Mouse (Mus musculus): Measurements from ENCODE around the gene Hnrnpr. TPM values are rescaled to one million over a fixed set of nuclear protein-coding genes. Genes with fewer than 3 reads are reported as not detected.

Hnrnpr gene
- 38.3 TPM for polyA plus RNA-seq (2014; fragmentation: Illumina TruSeq; extraction: RNeasy Lipid Tissue Mini Kit (QIAGEN cat#74804); ENCODE audit: insufficient read depth, low read depth, low replicate concordance)

DNA sequence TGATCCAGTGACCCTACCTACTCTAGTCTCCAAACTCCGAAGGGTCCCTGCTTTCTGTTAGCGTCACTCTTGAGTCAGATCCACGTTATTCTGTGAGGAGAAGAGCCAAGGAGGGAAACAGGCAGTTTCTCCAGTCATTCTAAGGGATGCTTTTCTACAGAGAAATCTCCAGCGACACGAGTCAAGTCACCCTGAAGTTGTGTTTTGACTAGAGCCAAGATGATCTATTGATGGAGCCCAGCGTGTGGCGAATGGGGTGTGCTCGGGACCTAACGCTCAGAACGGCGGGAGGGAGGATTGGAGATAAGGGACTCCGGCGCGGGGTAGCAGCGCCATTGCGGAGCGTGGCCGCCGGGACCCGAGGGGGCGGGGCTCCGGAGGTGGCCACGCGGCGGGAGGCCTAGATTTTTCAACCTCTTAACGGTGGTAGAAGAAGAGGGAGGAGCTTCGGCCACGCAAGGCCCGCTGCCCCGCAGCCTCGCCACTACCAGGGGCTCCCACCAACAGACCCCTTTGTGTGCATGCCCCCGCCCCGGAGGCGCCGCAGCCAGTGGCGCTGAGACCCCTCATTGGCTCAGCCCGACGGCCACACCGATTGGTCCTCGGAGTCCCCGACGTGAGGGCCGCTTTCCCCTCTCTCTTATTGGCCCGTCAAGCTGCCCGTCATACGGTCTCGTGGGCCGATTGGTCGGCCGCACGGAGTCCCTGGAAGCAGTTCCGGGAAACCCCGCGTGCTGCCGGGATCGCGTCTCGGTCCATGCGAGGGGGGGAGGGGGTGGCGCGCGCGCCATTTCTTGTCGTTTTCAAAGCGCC, at the start of gene Hnrnpr:
Hnrnpr (plus strand) TSS at position 714 of the 813 bp plus-strand sequence.

DNA sequence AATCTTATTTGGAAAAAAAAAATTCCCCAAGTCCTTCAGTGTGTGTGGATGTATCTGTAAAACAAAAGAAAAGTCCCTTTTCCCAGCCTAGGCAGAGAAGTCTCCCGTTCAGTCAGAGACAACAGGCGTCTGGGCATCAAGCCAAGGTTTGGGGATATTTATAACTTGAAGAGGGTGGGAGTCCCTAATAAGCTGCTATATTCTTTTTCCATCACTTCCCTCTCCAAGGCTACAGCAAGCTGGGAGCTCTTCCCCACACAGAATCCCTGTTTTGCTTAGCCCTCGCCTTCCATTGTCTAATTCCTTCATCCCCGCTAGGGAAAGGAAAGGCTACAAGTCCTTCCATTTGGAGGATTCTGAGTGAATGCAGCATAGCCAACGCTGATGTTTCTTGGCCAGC, 26.3 kb upstream of the Hnrnpr start, which contains the start of gene Zfp46:
Zfp46 (plus strand) TSS at position 229 of the 400 bp plus-strand sequence.

Other genes with a start within 250 kb of the Hnrnpr start
- gene Id3, start 167.4 kb upstream of the Hnrnpr start, polyA plus RNA-seq (2014; fragmentation: Illumina TruSeq; extraction: RNeasy Lipid Tissue Mini Kit (QIAGEN cat#74804); ENCODE audit: insufficient read depth, low read depth, low replicate concordance), result 258 TPM
- 9.4 TPM for gene E2f2, start 138.5 kb upstream of the Hnrnpr start, polyA plus RNA-seq (2014; fragmentation: Illumina TruSeq; extraction: RNeasy Lipid Tissue Mini Kit (QIAGEN cat#74804); ENCODE audit: insufficient read depth, low read depth, low replicate concordance)
- gene Asap3, start 104.6 kb upstream of the Hnrnpr start, polyA plus RNA-seq (2014; fragmentation: Illumina TruSeq; extraction: RNeasy Lipid Tissue Mini Kit (QIAGEN cat#74804); ENCODE audit: insufficient read depth, low read depth, low replicate concordance), result 3.5 TPM
- gene Tcea3, start 63.2 kb upstream of the Hnrnpr start, polyA plus RNA-seq (2014; fragmentation: Illumina TruSeq; extraction: RNeasy Lipid Tissue Mini Kit (QIAGEN cat#74804); ENCODE audit: insufficient read depth, low read depth, low replicate concordance), result 24.7 TPM
- gene Zfp46, start 26.3 kb upstream of the Hnrnpr start, polyA plus RNA-seq (2014; fragmentation: Illumina TruSeq; extraction: RNeasy Lipid Tissue Mini Kit (QIAGEN cat#74804); ENCODE audit: insufficient read depth, low read depth, low replicate concordance), result 6.5 TPM
- gene Htr1d, start 112.6 kb downstream of the Hnrnpr start, polyA plus RNA-seq (2014; fragmentation: Illumina TruSeq; extraction: RNeasy Lipid Tissue Mini Kit (QIAGEN cat#74804); ENCODE audit: insufficient read depth, low read depth, low replicate concordance), result not detected
- gene 6030445D17Rik, start 151.3 kb downstream of the Hnrnpr start, polyA plus RNA-seq (2014; fragmentation: Illumina TruSeq; extraction: RNeasy Lipid Tissue Mini Kit (QIAGEN cat#74804); ENCODE audit: insufficient read depth, low read depth, low replicate concordance), result 0.44 TPM
- gene Luzp1, start 158.8 kb downstream of the Hnrnpr start, polyA plus RNA-seq (2014; fragmentation: Illumina TruSeq; extraction: RNeasy Lipid Tissue Mini Kit (QIAGEN cat#74804); ENCODE audit: insufficient read depth, low read depth, low replicate concordance), result 11.3 TPM